Mouse (Mus musculus) forebrain, embryonic 13.5 days (tissue): ENCODE data around the gene Avl9. TPM values are rescaled to one million over a fixed set of nuclear protein-coding genes. Genes with fewer than 3 reads are reported as not detected.
A peak's percentile ranks its signal among the peaks of the same experiment; 100 is the strongest.

Source experiments
- ATAC-seq: fragments of 200-750 bp; cut with Nextera tagmentation; 2 replicates; pipeline ENCODE4 v1.8.0; 2017
- H3K27ac ChIP-seq: fragments of 300-500 bp; sonication (generic); 2 replicates; pipeline ENCODE4 v1.5.1; 2015; ENCODE audit warnings: inconsistent platforms, mild to moderate bottlenecking, moderate library complexity
- H3K27me3 ChIP-seq: fragments of 300-500 bp; sonication (generic); 2 replicates; pipeline ENCODE4 v1.6.1; 2015; ENCODE audit warnings: mild to moderate bottlenecking, inconsistent platforms
- H3K36me3 ChIP-seq: fragments of 300-500 bp; sonication (generic); 2 replicates; pipeline ENCODE4 v1.6.1; 2015; ENCODE audit warnings: mild to moderate bottlenecking, inconsistent platforms; ENCODE audit not compliant: poor library complexity, severe bottlenecking
- H3K4me1 ChIP-seq: fragments of 300-500 bp; sonication (generic); 2 replicates; pipeline ENCODE4 v1.6.1; 2015; ENCODE audit warnings: inconsistent platforms
- H3K4me2 ChIP-seq: fragments of 300-500 bp; sonication (generic); 2 replicates; pipeline ENCODE4 v1.6.1; 2015; ENCODE audit warnings: inconsistent platforms, mild to moderate bottlenecking, moderate library complexity
- H3K4me3 ChIP-seq: fragments of 300-500 bp; sonication (generic); 2 replicates; pipeline ENCODE4 v1.5.1; 2015; ENCODE audit warnings: mild to moderate bottlenecking, inconsistent platforms
- H3K9ac ChIP-seq: fragments of 300-500 bp; sonication (generic); 2 replicates; pipeline ENCODE4 v1.6.1; 2015; ENCODE audit warnings: mild to moderate bottlenecking, inconsistent platforms
- H3K9me3 ChIP-seq: fragments of 300-500 bp; sonication (generic); replicated peaks from 2 replicates; pipeline ENCODE4 v1.6.1; 2016; ENCODE audit warnings: inconsistent platforms
- WGBS: fragments of 180-500 bp; shearing (Covaris S2); methylation state at CpG from one replicate; pipeline ENCODE4 v1.1.7; 2015; 5-methylcytosine and 5-hydroxymethylcytosine counted together
- polyA plus RNA-seq: library from polyadenylated mRNA; unstranded; fragments of >200 nt; fragmentation: Nextera tagmentation; extraction: Ambion mirVana; gene quantifications from 2 replicates; pipeline ENCODE4 v1.2.1, GENCODE M21; 2015

Avl9 gene
- polyA plus RNA-seq, 1 experiment from 2014 or later = 32.4 TPM

DNA sequence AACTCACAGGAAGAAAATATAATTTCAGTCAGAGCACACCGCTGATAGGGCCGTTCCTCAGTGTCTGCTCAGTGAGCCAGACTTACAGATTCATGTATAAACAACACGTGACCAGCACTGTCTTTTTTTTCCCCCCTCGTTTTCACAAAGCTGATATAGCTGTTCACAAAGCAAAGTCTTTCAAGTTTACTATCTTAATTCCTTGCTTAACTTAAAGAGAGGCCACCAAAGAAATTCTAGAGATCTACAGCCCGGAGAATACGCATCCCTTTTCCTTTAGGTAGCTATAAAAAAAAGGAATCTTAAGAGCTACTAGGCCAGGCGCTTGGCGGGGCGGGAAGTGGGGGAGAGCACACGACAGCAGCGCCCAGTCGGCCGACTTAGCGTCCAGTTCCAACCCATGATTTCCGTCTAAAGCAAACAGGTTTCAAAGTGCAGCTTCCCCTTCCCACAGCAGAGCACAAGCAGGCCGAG is 82.0 kb downstream of the Avl9 start:
- WGBS = under 1% methylated on average over 16 of the region's 16 CpGs
- Histone ChIP-seq H3K36me3 (peaks cover 9% of the 10 kb centered on the region; the same call in 1 of the 2 replicates), H3K27me3 (no peaks in the 10 kb centered on the region), H3K4me1 (peaks cover 33% of the 10 kb centered on the region), H3K9me3 (no peaks in the 10 kb centered on the region), H3K4me2 (peak overlapping the region; percentile 78), H3K9ac (peak overlapping the region; percentile 94), H3K27ac (peak overlapping the region; percentile 99), H3K4me3 (peak overlapping the region; percentile 81)
- peak; percentile 23; the same call in 1 of the 2 replicates for ATAC-seq

DNA sequence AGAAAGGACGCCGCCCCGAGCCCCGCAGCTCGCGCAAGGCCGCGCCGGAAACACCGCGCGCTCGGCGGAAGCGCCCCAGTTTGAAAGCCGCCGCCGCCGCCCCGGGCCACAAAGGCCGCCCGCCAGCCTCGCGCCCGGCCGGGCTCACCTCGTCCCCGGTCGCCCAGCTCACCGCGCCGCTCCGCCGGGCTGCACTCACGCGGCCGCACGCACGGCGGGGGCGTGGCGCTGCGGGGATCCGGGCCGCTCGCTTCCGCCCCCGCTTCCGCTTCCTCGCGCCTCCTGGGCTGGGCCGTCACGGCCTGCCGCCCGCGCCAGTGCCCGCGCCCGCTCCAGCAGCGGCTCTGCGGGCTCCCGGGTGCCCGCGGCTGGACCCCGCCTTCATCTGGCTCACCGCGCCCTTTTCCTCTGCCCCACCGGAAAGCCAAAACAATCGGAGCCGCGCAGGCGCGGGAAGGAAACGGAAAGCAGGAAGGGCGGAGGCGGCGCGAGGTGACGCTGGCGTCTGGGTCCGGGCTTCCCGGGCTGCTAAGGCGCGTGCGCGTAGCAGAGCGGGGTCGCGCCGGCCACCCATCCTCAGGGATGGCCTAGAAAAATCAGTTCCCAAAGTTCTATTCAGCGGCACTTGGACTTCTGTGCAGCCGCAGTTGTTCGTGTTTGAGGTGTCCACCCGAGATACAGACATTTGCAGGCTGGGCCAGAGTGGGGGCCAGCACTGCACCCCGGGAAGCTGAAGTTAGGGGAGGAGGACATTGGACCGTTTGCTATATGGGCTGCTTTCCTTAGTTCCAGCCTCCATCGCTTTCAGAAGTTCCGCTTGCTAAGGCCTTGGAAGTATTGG is 82.8 kb downstream of the Avl9 start, which contains the start of gene Kbtbd2:
Gene Kbtbd2, minus strand, starts transcription at position 503 of the 841 bp plus-strand sequence.
- H3K4me2 ChIP-seq = peak within 1 kb of the TSS; percentile 78
- ATAC-seq = peak; percentile 94
- peaks cover 33% of the 10 kb centered on the region for H3K4me1 ChIP-seq
- peak within 1 kb of the TSS; percentile 94 for H3K9ac ChIP-seq
- no peaks in the 10 kb centered on the region for H3K9me3 ChIP-seq
- peak within 1 kb of the TSS; percentile 81 for H3K4me3 ChIP-seq
- H3K27ac ChIP-seq = peak within 1 kb of the TSS; percentile 99
- peaks cover 7% of the 10 kb centered on the region; the same call in 1 of the 2 replicates for H3K36me3 ChIP-seq
- no peaks in the 10 kb centered on the region for H3K27me3 ChIP-seq
- WGBS = under 1% methylated on average over 75 of the region's 98 CpGs

DNA sequence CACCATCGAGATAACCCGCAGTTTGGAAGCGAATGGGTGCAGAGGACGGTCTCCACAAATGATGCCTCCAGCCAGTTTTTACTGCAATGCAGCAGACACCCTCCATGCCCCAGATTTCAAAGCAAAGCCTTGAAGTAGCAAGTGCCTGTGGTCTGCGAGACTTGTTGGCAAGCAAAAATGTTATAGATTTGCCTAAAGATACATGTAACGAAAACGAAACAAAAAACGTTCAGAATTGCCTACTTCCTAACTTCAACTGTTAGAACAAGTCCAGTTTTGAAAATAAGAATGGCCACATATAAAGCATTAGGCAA is 83.4 kb downstream of the Avl9 start:
- ATAC-seq = no peak
- WGBS = 20% methylated on average over 8 of the region's 8 CpGs
- H3K4me2 ChIP-seq = peak overlapping the region; percentile 78

DNA sequence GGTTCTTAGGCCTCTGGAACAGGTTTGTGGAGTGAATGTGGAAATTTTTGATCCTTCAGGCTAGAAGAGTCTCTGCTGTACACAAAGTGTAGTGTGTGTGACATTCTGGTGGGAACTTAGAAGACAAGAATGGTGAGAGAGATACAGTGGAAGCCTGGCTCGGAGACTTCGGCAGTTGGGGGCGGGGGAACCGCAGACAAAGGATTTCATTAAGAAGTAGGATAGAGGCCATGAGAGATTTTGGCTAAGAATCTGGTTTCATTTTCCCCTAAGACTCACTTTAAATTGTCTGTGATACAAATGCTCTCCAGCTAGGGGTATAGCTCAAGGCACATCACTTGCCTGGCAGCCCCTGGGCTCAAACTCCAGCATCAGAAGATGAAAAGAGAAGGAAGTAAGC is 90.3 kb downstream of the Avl9 start:
- Histone ChIP-seq H3K4me3 (no peak overlapping the region), H3K4me2 (no peak overlapping the region), H3K9me3 (no peaks in the 10 kb centered on the region), H3K27me3 (0 out of 2 replicates have a peak, but pooled peaks cover 5% of the 10 kb centered on the region), H3K36me3 (no peaks in the 10 kb centered on the region), H3K9ac (no peak overlapping the region), H3K27ac (no peak overlapping the region), H3K4me1 (no peaks in the 10 kb centered on the region)
- 81% methylated on average over 4 of the region's 4 CpGs for WGBS
- ATAC-seq = no peak

More for the DNA sequence above, 83.4 kb downstream of the Avl9 start:
- H3K4me1 ChIP-seq = peaks cover 33% of the 10 kb centered on the region
- H3K9me3 ChIP-seq = no peaks in the 10 kb centered on the region
- peak overlapping the region; percentile 81 for H3K4me3 ChIP-seq
- H3K27ac ChIP-seq = peak overlapping the region; percentile 99
- H3K36me3 ChIP-seq = peaks cover 3% of the 10 kb centered on the region; the same call in 1 of the 2 replicates
- H3K27me3 ChIP-seq = no peaks in the 10 kb centered on the region
- peak overlapping the region; percentile 94 for H3K9ac ChIP-seq

DNA sequence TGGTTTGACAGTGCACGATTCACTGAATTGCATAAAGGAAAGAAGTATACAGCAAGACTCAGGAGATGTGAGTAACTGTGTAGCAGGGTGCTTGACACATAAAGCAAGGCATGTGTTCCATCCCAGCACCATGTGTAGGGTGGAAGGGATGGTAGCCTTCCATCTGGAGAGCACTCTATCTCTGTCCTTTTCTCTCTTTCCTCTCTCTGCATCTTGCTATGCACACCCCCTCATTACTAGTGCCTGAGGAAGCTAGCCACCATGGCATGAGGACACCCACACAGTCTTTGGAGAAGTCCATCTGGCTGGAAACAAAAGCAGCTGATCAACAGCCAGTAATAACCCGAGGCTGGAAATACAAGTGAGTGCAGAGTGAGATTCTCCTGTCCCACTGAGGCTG is 91.5 kb downstream of the Avl9 start:
- no peak overlapping the region for H3K27ac ChIP-seq
- no peaks in the 10 kb centered on the region for H3K4me1 ChIP-seq
- 72% methylated on average over 2 of the region's 2 CpGs for WGBS
- H3K4me2 ChIP-seq = no peak overlapping the region
- H3K27me3 ChIP-seq = 0 out of 2 replicates have a peak, but pooled peaks cover 5% of the 10 kb centered on the region
- H3K9me3 ChIP-seq = no peaks in the 10 kb centered on the region
- H3K4me3 ChIP-seq = no peak overlapping the region
- H3K36me3 ChIP-seq = no peaks in the 10 kb centered on the region
- H3K9ac ChIP-seq = no peak overlapping the region
- no peak for ATAC-seq

DNA sequence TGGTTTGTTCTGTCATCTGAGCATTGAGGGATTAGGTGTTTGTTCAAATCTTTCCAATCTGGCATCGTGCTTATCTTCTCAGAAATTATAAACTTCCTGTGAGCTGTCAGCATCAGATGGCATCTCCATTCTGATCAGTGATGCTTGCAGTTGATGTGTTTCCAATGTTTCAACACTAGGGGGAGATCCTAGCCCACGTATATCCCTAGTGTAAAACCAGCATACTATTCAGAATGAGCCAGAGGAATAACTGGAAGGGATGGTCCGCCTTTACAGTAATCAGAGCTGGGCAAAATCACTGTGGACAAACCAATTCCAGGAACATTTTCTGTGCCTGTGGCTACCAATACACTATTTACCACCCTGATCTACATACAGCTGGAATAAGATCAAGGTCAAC is 94.0 kb downstream of the Avl9 start:
- Histone ChIP-seq H3K9me3 (0 out of 2 replicates have a peak, but pooled peaks cover 3% of the 10 kb centered on the region), H3K36me3 (no peaks in the 10 kb centered on the region), H3K4me3 (no peak overlapping the region), H3K27ac (no peak overlapping the region), H3K4me2 (no peak overlapping the region), H3K9ac (no peak overlapping the region), H3K4me1 (peaks cover 13% of the 10 kb centered on the region), H3K27me3 (0 out of 2 replicates have a peak, but pooled peaks cover 5% of the 10 kb centered on the region)
- 10% methylated on average over 3 of the region's 3 CpGs for WGBS
- peak; percentile 94 for ATAC-seq

Other genes starting within 250 kb of the Avl9 start
- 7.8 and 9.6 TPM in 2 replicates for gene Pde1c, start 145.8 kb upstream of the Avl9 start, polyA plus RNA-seq
- 154 and 187 TPM in 2 replicates for gene Lsm5, start 10.2 kb upstream of the Avl9 start, polyA plus RNA-seq
- gene Kbtbd2, start 82.9 kb downstream of the Avl9 start, polyA plus RNA-seq = 36.0 and 36.8 TPM in 2 replicates
- 24.4 and 27.7 TPM in 2 replicates for gene Fkbp9, start 117.2 kb downstream of the Avl9 start, polyA plus RNA-seq
- 110 TPM in 2 replicates for gene Nt5c3, start 209.0 kb downstream of the Avl9 start, polyA plus RNA-seq
- gene Vmn1r4, start 209.1 kb downstream of the Avl9 start, polyA plus RNA-seq = 0.59 and 0.65 TPM in 2 replicates